Mouse (Mus musculus): ENCODE results near the gene Mtmr3. TPM values are rescaled to one million over a fixed set of nuclear protein-coding genes. Genes with fewer than 3 reads are reported as not detected.
A peak's percentile ranks its signal among the peaks of the same experiment; 100 is the strongest.

The Mtmr3 gene
- polyA plus RNA-seq, 1 experiment from 2014 or later, result 25.5 TPM

GRCm38 (mm10) chr11:4451116-4451515 is 143.5 kb downstream of the Mtmr3 start:
- Histone ChIP-seq H3K9ac (ENCODE audit: low read length) (no peak overlapping the region), H3K4me3 (ENCODE audit: control insufficient read depth in 1 of 2, insufficient read depth in 1 of 2, low read depth in 1 of 2, low read length in 2 of 2) (no peak overlapping the region), H3K9me3 (ENCODE audit: control insufficient read depth, low read length) (no peaks in the 10 kb centered on the region), H3K4me1 (ENCODE audit: control insufficient read depth in 2 of 2, insufficient read depth in 2 of 2, low read length in 2 of 2) (peaks cover 0 to 5% of the 10 kb centered on the region in 2 experiments; a peak in 1 of 4 replicates), H3K36me3 (ENCODE audit: control insufficient read depth, insufficient read depth, low read length) (no peaks in the 10 kb centered on the region), H3K27me3 (ENCODE audit: control insufficient read depth, insufficient read depth, low read length) (no peaks in the 10 kb centered on the region), H3K4me2 (ENCODE audit: low read length) (no peak overlapping the region), H3K27ac (replicated peaks in 1 of 2; ENCODE audit: control insufficient read depth in 1 of 2, insufficient read depth in 1 of 2, low read depth in 2 of 2, low read length in 2 of 2) (no peak overlapping the region)
- WGBS, result 17% methylated on average over 9 of the region's 9 CpGs
- ATAC-seq (ENCODE audit: insufficient number of reproducible peaks, insufficient read depth, low FRiP score, low read depth), result no peak

GRCm38 (mm10) chr11:4446195-4446868 is 148.3 kb downstream of the Mtmr3 start:
- Histone ChIP-seq H3K27ac (replicated peaks in 1 of 2; ENCODE audit: control insufficient read depth in 1 of 2, insufficient read depth in 1 of 2, low read depth in 2 of 2, low read length in 2 of 2) (no peak overlapping the region), H3K4me1 (ENCODE audit: control insufficient read depth in 2 of 2, insufficient read depth in 2 of 2, low read length in 2 of 2) (no peaks in the 10 kb centered on the region), H3K4me3 (ENCODE audit: control insufficient read depth in 1 of 2, insufficient read depth in 1 of 2, low read depth in 1 of 2, low read length in 2 of 2) (no peak overlapping the region), H3K27me3 (ENCODE audit: control insufficient read depth, insufficient read depth, low read length) (no peaks in the 10 kb centered on the region), H3K36me3 (ENCODE audit: control insufficient read depth, insufficient read depth, low read length) (no peaks in the 10 kb centered on the region), H3K9me3 (ENCODE audit: control insufficient read depth, low read length) (no peaks in the 10 kb centered on the region), H3K9ac (ENCODE audit: low read length) (no peak overlapping the region), H3K4me2 (ENCODE audit: low read length) (no peak overlapping the region)
- ATAC-seq (ENCODE audit: insufficient number of reproducible peaks, insufficient read depth, low FRiP score, low read depth), result no peak
- 90% methylated on average over 9 of the region's 9 CpGs for WGBS

GRCm38 (mm10) chr11:4442280-4442679 is 152.4 kb downstream of the Mtmr3 start:
- no peak for ATAC-seq (ENCODE audit: insufficient number of reproducible peaks, insufficient read depth, low FRiP score, low read depth)
- 36% methylated on average over 1 of the region's 1 CpGs for WGBS

GRCm38 (mm10) chr11:4440978-4441377 is 153.7 kb downstream of the Mtmr3 start, which contains the start of gene Hormad2:
Gene Hormad2, minus strand, starts transcription at chr11:4441105.
- Histone ChIP-seq H3K36me3 (ENCODE audit: control insufficient read depth, insufficient read depth, low read length) (no peaks in the 10 kb centered on the region), H3K9ac (ENCODE audit: low read length) (no peak within 1 kb of the TSS), H3K27ac (replicated peaks in 1 of 2; ENCODE audit: control insufficient read depth in 1 of 2, insufficient read depth in 1 of 2, low read depth in 2 of 2, low read length in 2 of 2) (no peak within 1 kb of the TSS), H3K27me3 (ENCODE audit: control insufficient read depth, insufficient read depth, low read length) (no peaks in the 10 kb centered on the region), H3K4me3 (ENCODE audit: control insufficient read depth in 1 of 2, insufficient read depth in 1 of 2, low read depth in 1 of 2, low read length in 2 of 2) (no peak within 1 kb of the TSS), H3K4me2 (ENCODE audit: low read length) (peak within 1 kb of the TSS; percentile 30), H3K4me1 (ENCODE audit: control insufficient read depth in 2 of 2, insufficient read depth in 2 of 2, low read length in 2 of 2) (no peaks in the 10 kb centered on the region; a peak in 1 of 4 replicates), H3K9me3 (ENCODE audit: control insufficient read depth, low read length) (no peaks in the 10 kb centered on the region)
- 33% methylated on average over 19 of the region's 19 CpGs for WGBS
- ATAC-seq (ENCODE audit: insufficient number of reproducible peaks, insufficient read depth, low FRiP score, low read depth), result no peak

More at GRCm38 (mm10) chr11:4442280-4442679, 152.4 kb downstream of the Mtmr3 start:
- Histone ChIP-seq H3K27me3 (ENCODE audit: control insufficient read depth, insufficient read depth, low read length) (no peaks in the 10 kb centered on the region), H3K9ac (ENCODE audit: low read length) (no peak overlapping the region), H3K4me1 (ENCODE audit: control insufficient read depth in 2 of 2, insufficient read depth in 2 of 2, low read length in 2 of 2) (no peaks in the 10 kb centered on the region; a peak in 1 of 4 replicates), H3K27ac (replicated peaks in 1 of 2; ENCODE audit: control insufficient read depth in 1 of 2, insufficient read depth in 1 of 2, low read depth in 2 of 2, low read length in 2 of 2) (no peak overlapping the region), H3K4me2 (ENCODE audit: low read length) (no peak overlapping the region), H3K36me3 (ENCODE audit: control insufficient read depth, insufficient read depth, low read length) (no peaks in the 10 kb centered on the region), H3K9me3 (ENCODE audit: control insufficient read depth, low read length) (no peaks in the 10 kb centered on the region), H3K4me3 (ENCODE audit: control insufficient read depth in 1 of 2, insufficient read depth in 1 of 2, low read depth in 1 of 2, low read length in 2 of 2) (no peak overlapping the region)

DNA sequence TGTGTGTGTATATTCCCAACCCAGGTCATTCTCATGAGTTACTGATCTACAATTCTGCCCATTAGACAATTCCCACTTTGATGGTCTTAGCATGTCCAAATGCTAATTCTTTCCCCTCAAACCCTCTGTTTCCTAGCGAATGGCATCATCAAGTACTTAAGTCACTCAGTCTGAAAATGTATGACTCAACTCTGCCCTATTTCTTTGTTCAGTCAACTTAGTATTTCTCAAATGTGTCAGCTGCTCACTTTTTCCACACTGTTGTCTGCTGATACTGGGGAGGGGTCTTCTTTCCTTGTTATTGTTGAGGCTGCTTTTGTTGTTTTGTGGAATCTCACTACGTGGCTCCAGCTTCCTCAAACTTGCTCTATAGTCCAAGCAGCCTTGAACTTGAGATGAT is 156.5 kb downstream of the Mtmr3 start:
- no peak overlapping the region for H3K4me3 ChIP-seq (ENCODE audit: control insufficient read depth in 1 of 2, insufficient read depth in 1 of 2, low read depth in 1 of 2, low read length in 2 of 2)
- no peak overlapping the region for H3K27ac ChIP-seq (replicated peaks in 1 of 2; ENCODE audit: control insufficient read depth in 1 of 2, insufficient read depth in 1 of 2, low read depth in 2 of 2, low read length in 2 of 2)
- no peak overlapping the region for H3K4me2 ChIP-seq (ENCODE audit: low read length)
- no peaks in the 10 kb centered on the region for H3K9me3 ChIP-seq (ENCODE audit: control insufficient read depth, low read length)
- H3K27me3 ChIP-seq (ENCODE audit: control insufficient read depth, insufficient read depth, low read length), result no peaks in the 10 kb centered on the region
- no peak overlapping the region for H3K9ac ChIP-seq (ENCODE audit: low read length)
- 67% methylated on average over 2 of the region's 2 CpGs for WGBS
- ATAC-seq (ENCODE audit: insufficient number of reproducible peaks, insufficient read depth, low FRiP score, low read depth), result no peak
- no peaks in the 10 kb centered on the region; a peak in 1 of 4 replicates for H3K4me1 ChIP-seq (ENCODE audit: control insufficient read depth in 2 of 2, insufficient read depth in 2 of 2, low read length in 2 of 2)
- no peaks in the 10 kb centered on the region for H3K36me3 ChIP-seq (ENCODE audit: control insufficient read depth, insufficient read depth, low read length)

DNA sequence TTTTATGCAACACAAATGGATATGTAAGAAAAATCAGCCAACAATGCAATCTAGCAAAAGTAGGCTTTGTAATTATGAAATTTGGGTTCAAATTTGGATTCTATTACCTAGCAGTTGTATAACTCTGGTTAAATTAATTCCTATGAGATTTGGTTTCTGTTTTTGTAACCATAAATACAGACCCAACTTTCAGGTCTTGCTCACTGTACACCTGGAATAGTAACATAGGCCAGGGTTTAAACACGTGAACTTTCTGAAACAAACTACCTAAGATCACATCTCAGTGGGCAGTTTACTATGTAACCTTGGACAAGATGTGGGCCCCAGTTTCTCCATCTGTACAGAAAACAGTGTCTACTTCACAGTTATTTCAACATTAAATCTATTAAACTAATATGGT is 157.3 kb downstream of the Mtmr3 start:
- H3K27ac ChIP-seq (replicated peaks in 1 of 2; ENCODE audit: control insufficient read depth in 1 of 2, insufficient read depth in 1 of 2, low read depth in 2 of 2, low read length in 2 of 2), result no peak overlapping the region
- 86% methylated on average over 1 of the region's 1 CpGs for WGBS
- no peak overlapping the region for H3K4me2 ChIP-seq (ENCODE audit: low read length)
- no peak for ATAC-seq (ENCODE audit: insufficient number of reproducible peaks, insufficient read depth, low FRiP score, low read depth)
- no peaks in the 10 kb centered on the region for H3K36me3 ChIP-seq (ENCODE audit: control insufficient read depth, insufficient read depth, low read length)
- no peak overlapping the region for H3K4me3 ChIP-seq (ENCODE audit: control insufficient read depth in 1 of 2, insufficient read depth in 1 of 2, low read depth in 1 of 2, low read length in 2 of 2)
- no peaks in the 10 kb centered on the region for H3K27me3 ChIP-seq (ENCODE audit: control insufficient read depth, insufficient read depth, low read length)
- no peak overlapping the region for H3K9ac ChIP-seq (ENCODE audit: low read length)
- no peaks in the 10 kb centered on the region; a peak in 1 of 4 replicates for H3K4me1 ChIP-seq (ENCODE audit: control insufficient read depth in 2 of 2, insufficient read depth in 2 of 2, low read length in 2 of 2)
- no peaks in the 10 kb centered on the region for H3K9me3 ChIP-seq (ENCODE audit: control insufficient read depth, low read length)

GRCm38 (mm10) chr11:4436631-4437030 is 158.0 kb downstream of the Mtmr3 start:
- Histone ChIP-seq H3K9me3 (ENCODE audit: control insufficient read depth, low read length) (no peaks in the 10 kb centered on the region), H3K27me3 (ENCODE audit: control insufficient read depth, insufficient read depth, low read length) (no peaks in the 10 kb centered on the region), H3K4me1 (ENCODE audit: control insufficient read depth in 2 of 2, insufficient read depth in 2 of 2, low read length in 2 of 2) (no peaks in the 10 kb centered on the region; a peak in 1 of 4 replicates), H3K9ac (ENCODE audit: low read length) (no peak overlapping the region), H3K36me3 (ENCODE audit: control insufficient read depth, insufficient read depth, low read length) (no peaks in the 10 kb centered on the region), H3K4me3 (ENCODE audit: control insufficient read depth in 1 of 2, insufficient read depth in 1 of 2, low read depth in 1 of 2, low read length in 2 of 2) (no peak overlapping the region), H3K4me2 (ENCODE audit: low read length) (no peak overlapping the region), H3K27ac (replicated peaks in 1 of 2; ENCODE audit: control insufficient read depth in 1 of 2, insufficient read depth in 1 of 2, low read depth in 2 of 2, low read length in 2 of 2) (no peak overlapping the region)
- 77% methylated on average over 3 of the region's 3 CpGs for WGBS
- no peak for ATAC-seq (ENCODE audit: insufficient number of reproducible peaks, insufficient read depth, low FRiP score, low read depth)

DNA sequence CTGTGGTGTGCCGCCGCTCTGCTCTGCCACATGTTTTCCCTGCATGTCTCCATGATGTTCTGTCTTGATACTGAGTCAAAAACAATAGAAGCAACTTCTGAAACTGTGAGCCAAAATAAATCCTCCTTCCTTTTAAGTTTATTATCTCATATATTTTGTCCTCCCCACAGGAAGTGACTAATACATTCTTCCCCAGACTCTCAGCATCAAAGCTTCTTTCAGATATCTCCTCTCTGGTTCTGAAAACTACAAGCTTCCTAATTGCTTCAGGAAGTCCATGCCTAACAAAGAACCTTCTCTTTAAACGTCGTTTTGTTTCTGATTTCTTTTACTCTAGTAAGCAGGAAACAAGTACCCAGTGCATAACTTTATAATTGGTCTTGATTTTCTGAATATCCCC is 160.2 kb downstream of the Mtmr3 start:
- Histone ChIP-seq H3K27me3 (ENCODE audit: control insufficient read depth, insufficient read depth, low read length) (no peaks in the 10 kb centered on the region), H3K27ac (replicated peaks in 1 of 2; ENCODE audit: control insufficient read depth in 1 of 2, insufficient read depth in 1 of 2, low read depth in 2 of 2, low read length in 2 of 2) (no peak overlapping the region), H3K4me1 (ENCODE audit: control insufficient read depth in 2 of 2, insufficient read depth in 2 of 2, low read length in 2 of 2) (no peaks in the 10 kb centered on the region), H3K9ac (ENCODE audit: low read length) (no peak overlapping the region), H3K9me3 (ENCODE audit: control insufficient read depth, low read length) (no peaks in the 10 kb centered on the region), H3K36me3 (ENCODE audit: control insufficient read depth, insufficient read depth, low read length) (no peaks in the 10 kb centered on the region), H3K4me2 (ENCODE audit: low read length) (no peak overlapping the region), H3K4me3 (ENCODE audit: control insufficient read depth in 1 of 2, insufficient read depth in 1 of 2, low read depth in 1 of 2, low read length in 2 of 2) (no peak overlapping the region)
- no peak for ATAC-seq (ENCODE audit: insufficient number of reproducible peaks, insufficient read depth, low FRiP score, low read depth)
- 68% methylated on average over 4 of the region's 4 CpGs for WGBS

Data from heart, embryonic 14.5 days (tissue).